Mouse (Mus musculus): ENCODE measurements around the gene Map2k2. TPM values are rescaled to one million over a fixed set of nuclear protein-coding genes. Genes with fewer than 3 reads are reported as not detected.
"Not testable (repeated sequence)": the region's sequence is repeated elsewhere in the genome, so short reads cannot be mapped to it uniquely, and the experiment has no call there.

The Map2k2 gene
- polyA plus RNA-seq, 2 experiments: 60.3 to 90.0 TPM

- ATAC-seq (ENCODE audit: insufficient read depth) (peak; percentile 84), DNase-seq (ENCODE audit: low read depth in 3 of 3, low spot score in 3 of 3) (peak; percentile 99)
- Histone ChIP-seq H3K27ac (peak within 1 kb of the TSS; percentile 93), H3K36me3 (replicated peaks; ENCODE audit: control insufficient read depth, insufficient read depth, low read depth) (no peaks in the 10 kb centered on the region; the same call in none of the 2 replicates), H3K27me3 (ENCODE audit: control insufficient read depth, insufficient read depth, low read length) (no peaks in the 10 kb centered on the region), H3K4me3 (ENCODE audit: insufficient read depth in 1 of 2, low read depth in 2 of 2, low read length in 2 of 2) (peak within 1 kb of the TSS; percentile 83 to 93), H3K4me1 (replicated peaks; ENCODE audit: control insufficient read depth in 2 of 2, insufficient read depth in 2 of 2, low read length in 1 of 2) (peaks cover 6 to 15% of the 10 kb centered on the region in 2 experiments), H3K9me3 (ENCODE audit: control insufficient read depth, low read length) (no peaks in the 10 kb centered on the region), H3K9ac (replicated peaks) (peak within 1 kb of the TSS; percentile 89), H3K4me2 (ENCODE audit: low read depth) (peak within 1 kb of the TSS; percentile 99)
- TF ChIP-seq EP300 (IDR thresholded peaks at IDR 0.05; ENCODE audit: low read depth) (no peak), CTCF (IDR thresholded peaks at IDR 0.05; ENCODE audit: low read depth) (no peak)
- under 1% methylated on average over 63 of the region's 64 CpGs for WGBS (ENCODE audit: insufficient replicate concordance)
Observed at GRCm38 (mm10) chr10:81167200-81168086, 61.7 kb downstream of the Map2k2 start, which contains the start of gene Pias4. Pias4 (minus strand) TSS chr10:81167923.

- H3K4me2 ChIP-seq (ENCODE audit: low read depth): peak overlapping the region; percentile 99
- 4% methylated on average over 5 of the region's 5 CpGs for WGBS (ENCODE audit: insufficient replicate concordance)
- ATAC-seq (ENCODE audit: insufficient read depth) (peak; percentile 58), DNase-seq (ENCODE audit: low read depth in 3 of 3, low spot score in 3 of 3) (no peak)
- H3K27ac ChIP-seq: peak overlapping the region; percentile 93
- H3K4me3 ChIP-seq (ENCODE audit: insufficient read depth in 1 of 2, low read depth in 2 of 2, low read length in 2 of 2): peak overlapping the region; percentile 54 to 83
- H3K36me3 ChIP-seq (replicated peaks; ENCODE audit: control insufficient read depth, insufficient read depth, low read depth): no peaks in the 10 kb centered on the region; the same call in none of the 2 replicates
- H3K9me3 ChIP-seq (ENCODE audit: control insufficient read depth, low read length): no peaks in the 10 kb centered on the region
- peaks cover 6 to 12% of the 10 kb centered on the region in 2 experiments for H3K4me1 ChIP-seq (replicated peaks; ENCODE audit: control insufficient read depth in 2 of 2, insufficient read depth in 2 of 2, low read length in 1 of 2)
- no peaks in the 10 kb centered on the region for H3K27me3 ChIP-seq (ENCODE audit: control insufficient read depth, insufficient read depth, low read length)
- TF ChIP-seq EP300 (IDR thresholded peaks at IDR 0.05; ENCODE audit: low read depth) (no peak), CTCF (IDR thresholded peaks at IDR 0.05; ENCODE audit: low read depth) (no peak)
- peak overlapping the region; percentile 78 for H3K9ac ChIP-seq (replicated peaks)
Observed at GRCm38 (mm10) chr10:81168087-81168431, 62.3 kb downstream of the Map2k2 start.

GRCm38 (mm10) chr10:81168521-81169244 is 63.0 kb downstream of the Map2k2 start:
- WGBS (ENCODE audit: insufficient replicate concordance): 1% methylated on average over 29 of the region's 29 CpGs
- DNase-seq (ENCODE audit: low read depth in 3 of 3, low spot score in 3 of 3) (peak; percentile 81 to 84 (median 84)), ATAC-seq (ENCODE audit: insufficient read depth) (peak; percentile 63)
- Histone ChIP-seq H3K27ac (peak overlapping the region; percentile 93), H3K9me3 (ENCODE audit: control insufficient read depth, low read length) (no peaks in the 10 kb centered on the region), H3K36me3 (replicated peaks; ENCODE audit: control insufficient read depth, insufficient read depth, low read depth) (no peaks in the 10 kb centered on the region; the same call in 1 of the 2 replicates), H3K9ac (replicated peaks) (peak overlapping the region; percentile 78), H3K27me3 (ENCODE audit: control insufficient read depth, insufficient read depth, low read length) (no peaks in the 10 kb centered on the region), H3K4me3 (ENCODE audit: insufficient read depth in 1 of 2, low read depth in 2 of 2, low read length in 2 of 2) (peak overlapping the region; percentile 54 to 83), H3K4me1 (replicated peaks; ENCODE audit: control insufficient read depth in 2 of 2, insufficient read depth in 2 of 2, low read length in 1 of 2) (peaks cover 6 to 18% of the 10 kb centered on the region in 2 experiments), H3K4me2 (ENCODE audit: low read depth) (peak overlapping the region; percentile 99)
- TF ChIP-seq CTCF (IDR thresholded peaks at IDR 0.05; ENCODE audit: low read depth) (no peak), EP300 (IDR thresholded peaks at IDR 0.05; ENCODE audit: low read depth) (no peak)

- not testable (repeated sequence) for ATAC-seq (ENCODE audit: insufficient read depth); H3K9ac ChIP-seq (replicated peaks); H3K9me3 ChIP-seq (ENCODE audit: control insufficient read depth, low read length); DNase-seq (ENCODE audit: low read depth in 3 of 3, low spot score in 3 of 3); H3K36me3 ChIP-seq (replicated peaks; ENCODE audit: control insufficient read depth, insufficient read depth, low read depth); H3K27me3 ChIP-seq (ENCODE audit: control insufficient read depth, insufficient read depth, low read length); H3K4me3 ChIP-seq (ENCODE audit: insufficient read depth in 1 of 2, low read depth in 2 of 2, low read length in 2 of 2)
- peak overlapping the region; percentile 41; the same call in 1 of the 2 replicates for H3K27ac ChIP-seq
- peaks cover 6 to 18% of the 10 kb centered on the region in 2 experiments for H3K4me1 ChIP-seq (replicated peaks; ENCODE audit: control insufficient read depth in 2 of 2, insufficient read depth in 2 of 2, low read length in 1 of 2)
- H3K4me2 ChIP-seq (ENCODE audit: low read depth): peak overlapping the region; percentile 99
- WGBS (ENCODE audit: insufficient replicate concordance): 11% methylated on average over 14 of the region's 14 CpGs
Observed at GRCm38 (mm10) chr10:81169411-81169900, 63.7 kb downstream of the Map2k2 start.

All from liver, embryonic 14.5 days (tissue).